In the genomic region with DNA sequence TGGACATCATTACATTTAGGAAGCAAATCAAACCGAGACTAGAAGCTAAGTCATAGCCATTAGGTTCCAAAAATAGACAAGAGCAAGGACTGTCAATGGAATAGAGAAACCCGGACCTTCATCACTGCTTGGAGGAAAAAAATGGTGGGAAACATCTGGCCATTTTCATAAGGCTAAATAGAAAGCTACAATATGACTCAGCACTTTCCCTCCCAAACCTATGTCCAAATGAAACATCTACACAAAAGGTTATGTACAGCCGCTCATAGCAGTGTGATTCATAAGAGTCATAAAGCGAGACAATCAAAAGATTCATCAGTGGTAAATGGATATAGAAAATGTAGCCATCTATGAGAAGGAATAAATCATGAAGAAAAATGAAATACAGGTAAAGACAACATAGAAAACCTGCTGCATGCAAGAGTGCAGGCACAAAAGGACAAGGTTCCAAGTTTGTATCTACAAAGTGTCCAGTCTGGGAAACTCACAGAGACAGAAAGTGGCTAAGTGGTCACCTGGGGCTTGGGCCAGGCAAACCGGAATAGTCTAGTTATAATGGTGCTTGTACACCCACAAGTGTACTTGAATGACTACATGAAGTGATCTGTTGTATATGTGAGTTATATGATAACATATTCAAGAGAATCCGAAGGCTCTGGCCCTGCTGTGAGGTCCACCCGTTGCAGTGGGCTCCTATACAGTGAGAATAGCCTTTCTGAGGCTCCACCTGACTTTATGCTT, we compare ENCODE assay signal across 23 mouse cellular contexts.
"Had no signal": no experiment of that assay in that cellular context is flagged by ENCODE, and none has a peak within 500 bp of the region (broad histone marks: within the 10 kb centered on the region; RNA-seq: fewer than 3 reads in every experiment).

No protein-coding gene starts in this region.

- H3K4me3 ChIP-seq: gastrocnemius, adult 2 months; heart, adult 2 months; heart, embryonic 13.5 days; heart, embryonic 15.5 days; hindbrain, embryonic 13.5 days; hindbrain, embryonic 15.5 days; kidney, embryonic 15.5 days; left cerebral cortex, adult 2 months; limb, embryonic 10.5 days; limb, embryonic 12.5 days had no signal

- H3K4me2 ChIP-seq: heart, embryonic 11.5 days; heart, embryonic 13.5 days; heart, embryonic 15.5 days; hindbrain, embryonic 13.5 days; hindbrain, embryonic 15.5 days; kidney, embryonic 15.5 days; limb, embryonic 12.5 days had no signal

- H3K27ac ChIP-seq: gastrocnemius, adult 2 months; heart, adult 2 months; heart, embryonic 13.5 days; heart, embryonic 15.5 days; hindbrain, embryonic 13.5 days; hindbrain, embryonic 15.5 days; hindbrain, postnatal 0 days; kidney, embryonic 15.5 days; kidney, postnatal 0 days; left cerebral cortex, adult 2 months; limb, embryonic 10.5 days; limb, embryonic 12.5 days had no signal

- H3K36me3 ChIP-seq: heart, embryonic 13.5 days; heart, embryonic 15.5 days; hindbrain, embryonic 15.5 days; kidney, embryonic 15.5 days; limb, embryonic 10.5 days; limb, embryonic 12.5 days had no signal

- DNase-seq: gastrocnemius, adult 2 months; gastrocnemius, postnatal 10 days; gastrocnemius, postnatal 25 days; heart, adult 2 months; heart, postnatal 14 days; heart, postnatal 36 days; kidney, adult 11 months; kidney, adult 2 months; kidney, adult 9 months; kidney, postnatal 14 days; kidney, postnatal 36 days had no signal

- H3K9me3 ChIP-seq: heart, embryonic 13.5 days; heart, embryonic 15.5 days; hindbrain, embryonic 13.5 days; hindbrain, embryonic 15.5 days; kidney, embryonic 15.5 days; limb, embryonic 10.5 days; limb, embryonic 12.5 days had no signal

- H3K27me3 ChIP-seq: heart, embryonic 13.5 days; heart, embryonic 15.5 days; hindbrain, embryonic 13.5 days; hindbrain, embryonic 15.5 days; kidney, embryonic 15.5 days; limb, embryonic 12.5 days had no signal

- H3K9ac ChIP-seq: heart, embryonic 13.5 days; heart, embryonic 15.5 days; hindbrain, embryonic 13.5 days; hindbrain, embryonic 15.5 days; kidney, embryonic 15.5 days; limb, embryonic 12.5 days had no signal

- ATAC-seq: hindbrain, postnatal 0 days; intestine, embryonic 16.5 days had no signal

- H3K4me1 ChIP-seq: heart, embryonic 13.5 days; heart, embryonic 15.5 days; hindbrain, embryonic 13.5 days; hindbrain, embryonic 15.5 days; kidney, embryonic 15.5 days; limb, embryonic 10.5 days; limb, embryonic 12.5 days had no signal
